Mouse (Mus musculus) megakaryocyte, embryonic 14.5 days (primary cell): ENCODE measurements around the gene Bax.

Experiments
- FLI1 ChIP-seq: IDR thresholded peaks from 2 replicates; pipeline ENCODE4 v1.6.1; 2012; ENCODE audit warnings: low read length, inconsistent platforms, mixed read lengths
- GATA1 ChIP-seq: IDR thresholded peaks from 3 replicates; pipeline ENCODE4 v1.6.1; 2012; ENCODE audit warnings: mixed read lengths, low read length, inconsistent platforms, borderline replicate concordance

- no peak for TF ChIP-seq GATA1
- TF ChIP-seq FLI1, result no peak
These were observed 4.2 kb upstream of the Bax start for GRCm38 (mm10) chr7:45470869-45471268.
